Mouse (Mus musculus) testis, adult 2 months (tissue): ENCODE measurements around the gene Proser3.

Experiments used
- CTCF ChIP-seq: fragments of 200-500 bp; IDR thresholded peaks from 2 replicates; pipeline ENCODE4 v1.5.1; 2012; ENCODE audit warnings: low read depth, mild to moderate bottlenecking, inconsistent platforms, low read length, moderate library complexity; ENCODE audit not compliant: control insufficient read depth, insufficient read depth, insufficient replicate concordance
- POLR2A ChIP-seq: fragments of 200-500 bp; IDR thresholded peaks from 2 replicates; pipeline ENCODE4 v1.6.1; 2012; ENCODE audit warnings: low read depth, mild to moderate bottlenecking, inconsistent platforms, low read length, moderate library complexity; ENCODE audit not compliant: control insufficient read depth

GRCm38 (mm10) chr7:30560296-30560695 lies 8.2 kb upstream of the Proser3 start:
- TF ChIP-seq CTCF (no peak), POLR2A (no peak)
